Mouse (Mus musculus) myocyte (in vitro differentiated cells): ENCODE measurements around the gene Gpr87. TPM values are rescaled to one million over a fixed set of nuclear protein-coding genes. Genes with fewer than 3 reads are reported as not detected.

ENCODE experiments used
- H3K27me3 ChIP-seq: one replicate; pipeline ENCODE4 v1.6.1; 2011; ENCODE audit not compliant: control insufficient read depth, insufficient read depth, insufficient read length
- H3K36me3 ChIP-seq: one replicate; pipeline ENCODE4 v1.6.1; 2011; ENCODE audit not compliant: control insufficient read depth, insufficient read depth
- H3K4me2 ChIP-seq: one replicate; pipeline ENCODE4 v1.6.1; 2011; ENCODE audit warnings: low read depth, control low read depth
- H3K4me3 ChIP-seq: one replicate; pipeline ENCODE4 v1.5.1; 2011; ENCODE audit warnings: mild to moderate bottlenecking, control low read depth, moderate library complexity
- H3K79me2 ChIP-seq: one replicate; pipeline ENCODE4 v1.6.1; 2011; ENCODE audit not compliant: control insufficient read depth, insufficient read depth
- H3ac ChIP-seq: one replicate; pipeline ENCODE4 v1.6.1; 2011; ENCODE audit not compliant: control insufficient read depth, insufficient read length
- CEBPB ChIP-seq: IDR thresholded peaks from 2 replicates; pipeline ENCODE4 v1.6.1; 2011; ENCODE audit warnings: mild to moderate bottlenecking, moderate library complexity; ENCODE audit not compliant: poor library complexity, insufficient read depth, severe bottlenecking
- E2F4 ChIP-seq: IDR thresholded peaks from one replicate; pipeline ENCODE4 v1.6.1; 2011; ENCODE audit warnings: mild to moderate bottlenecking, control low read depth, moderate library complexity; ENCODE audit not compliant: insufficient read depth
- MAX ChIP-seq: IDR thresholded peaks from one replicate; pipeline ENCODE4 v1.6.1; 2011; ENCODE audit warnings: low read depth, mild to moderate bottlenecking, control low read depth
- MYOD1 ChIP-seq, 3 experiments: IDR thresholded peaks; one replicate each; pipeline ENCODE4 v1.6.1; 2011; ENCODE audit warnings: control low read depth in 2 of 3, low read depth in 2 of 3, mild to moderate bottlenecking in 2 of 3, moderate library complexity in 1 of 3; ENCODE audit not compliant: insufficient read length in 2 of 3, control insufficient read depth in 1 of 3
- MYOG ChIP-seq, 3 experiments: IDR thresholded peaks; one replicate each; pipeline ENCODE4 v1.6.1; 2011; ENCODE audit warnings: control low read depth in 2 of 3, low read depth in 2 of 3, mild to moderate bottlenecking in 2 of 3; ENCODE audit not compliant: insufficient read length in 2 of 3, control insufficient read depth in 1 of 3, insufficient read depth in 1 of 3
- POLR2A ChIP-seq: IDR thresholded peaks from one replicate; pipeline ENCODE4 v1.6.1; 2011; ENCODE audit warnings: low read depth, mild to moderate bottlenecking, control low read depth, moderate library complexity; ENCODE audit not compliant: insufficient read length
- POLR2AphosphoS2 ChIP-seq: IDR thresholded peaks from one replicate; pipeline ENCODE4 v1.6.1; 2011; ENCODE audit warnings: low read depth, control low read depth; ENCODE audit not compliant: insufficient read length
- REST ChIP-seq: IDR thresholded peaks from one replicate; pipeline ENCODE4 v1.6.1; 2011; ENCODE audit warnings: mild to moderate bottlenecking, control low read depth, moderate library complexity; ENCODE audit not compliant: insufficient read depth, insufficient read length
- SRF ChIP-seq: IDR thresholded peaks from one replicate; pipeline ENCODE4 v1.6.1; 2011; ENCODE audit warnings: low read depth; ENCODE audit not compliant: control insufficient read depth, insufficient read length
- TCF12 ChIP-seq: IDR thresholded peaks from one replicate; pipeline ENCODE4 v1.6.1; 2011; ENCODE audit warnings: mild to moderate bottlenecking, control low read depth; ENCODE audit not compliant: poor library complexity, insufficient read depth, severe bottlenecking
- TCF3 ChIP-seq: IDR thresholded peaks from one replicate; pipeline ENCODE4 v1.6.1; 2011; ENCODE audit warnings: low read depth, control low read depth; ENCODE audit not compliant: insufficient read length
- USF1 ChIP-seq: IDR thresholded peaks from one replicate; pipeline ENCODE4 v1.6.1; 2011; ENCODE audit warnings: low read depth, mild to moderate bottlenecking, control low read depth, moderate library complexity
- polyA plus RNA-seq: library from polyadenylated mRNA; unstranded; fragments of >200 nt; fragmentation: generic; extraction: Trizol; gene quantifications from one replicate; pipeline ENCODE4 v1.2.1, GENCODE M21; 2012; ENCODE audit warnings: missing spikeins

Gene Gpr87
- polyA plus RNA-seq, 1 experiment: not detected

GRCm38 (mm10) chr3:59169921-59170627, 24.8 kb downstream of the Gpr87 start:
- H3K4me3 ChIP-seq: no peak overlapping the region
- TF ChIP-seq POLR2A: no peak
- no peak for TF ChIP-seq SRF
- TF ChIP-seq REST: no peak
- no peak for TF ChIP-seq CEBPB
- no peak for TF ChIP-seq POLR2AphosphoS2
- no peak for TF ChIP-seq TCF3
- no peak for TF ChIP-seq MAX
- TF ChIP-seq TCF12: no peak
- TF ChIP-seq MYOD1 (IDR thresholded peaks at IDR 0.05; ENCODE audit: control insufficient read depth in 1 of 3, insufficient read length in 2 of 3, low read depth in 2 of 3): no peak

GRCm38 (mm10) chr3:59169215-59169614, 25.7 kb downstream of the Gpr87 start:
- TF ChIP-seq MYOG (IDR thresholded peaks at IDR 0.05; ENCODE audit: control insufficient read depth in 1 of 3, insufficient read depth in 1 of 3, insufficient read length in 2 of 3, low read depth in 2 of 3) (no peak), TCF3 (no peak), E2F4 (no peak), TCF12 (no peak), POLR2A (no peak), CEBPB (no peak), POLR2AphosphoS2 (no peak)
- Histone ChIP-seq H3K36me3 (no peaks in the 10 kb centered on the region), H3K4me2 (no peak overlapping the region), H3K27me3 (no peaks in the 10 kb centered on the region), H3K4me3 (no peak overlapping the region), H3K79me2 (no peaks in the 10 kb centered on the region), H3ac (no peak overlapping the region)

More at GRCm38 (mm10) chr3:59169921-59170627, 24.8 kb downstream of the Gpr87 start:
- Histone ChIP-seq H3K4me2 (no peak overlapping the region), H3K79me2 (no peaks in the 10 kb centered on the region), H3K27me3 (no peaks in the 10 kb centered on the region), H3ac (no peak overlapping the region), H3K36me3 (no peaks in the 10 kb centered on the region)

- no peak overlapping the region for H3ac ChIP-seq
- H3K4me2 ChIP-seq: no peak overlapping the region
- H3K36me3 ChIP-seq: no peaks in the 10 kb centered on the region
- no peaks in the 10 kb centered on the region for H3K79me2 ChIP-seq
- H3K27me3 ChIP-seq: no peaks in the 10 kb centered on the region
- H3K4me3 ChIP-seq: no peak overlapping the region
- TF ChIP-seq MYOD1 (IDR thresholded peaks at IDR 0.05; ENCODE audit: control insufficient read depth in 1 of 3, insufficient read length in 2 of 3, low read depth in 2 of 3): no peak
- no peak for TF ChIP-seq TCF12
- no peak for TF ChIP-seq TCF3
- TF ChIP-seq POLR2AphosphoS2: no peak
- TF ChIP-seq REST: no peak
- no peak for TF ChIP-seq E2F4
- TF ChIP-seq MAX: no peak
- TF ChIP-seq SRF: no peak
- no peak for TF ChIP-seq USF1
- TF ChIP-seq MYOG (IDR thresholded peaks at IDR 0.05; ENCODE audit: control insufficient read depth in 1 of 3, insufficient read depth in 1 of 3, insufficient read length in 2 of 3, low read depth in 2 of 3): no peak
Observed at GRCm38 (mm10) chr3:59168476-59168875, 26.4 kb downstream of the Gpr87 start.

GRCm38 (mm10) chr3:59167417-59168054, 27.4 kb downstream of the Gpr87 start:
- H3K27me3 ChIP-seq: no peaks in the 10 kb centered on the region
- H3K36me3 ChIP-seq: no peaks in the 10 kb centered on the region
- TF ChIP-seq SRF: no peak
- no peak for TF ChIP-seq TCF12
- no peak for TF ChIP-seq CEBPB
- no peak for TF ChIP-seq MAX
- TF ChIP-seq TCF3: no peak
- H3ac ChIP-seq: no peak overlapping the region
- no peaks in the 10 kb centered on the region for H3K79me2 ChIP-seq
- no peak overlapping the region for H3K4me3 ChIP-seq
- H3K4me2 ChIP-seq: no peak overlapping the region

DNA sequence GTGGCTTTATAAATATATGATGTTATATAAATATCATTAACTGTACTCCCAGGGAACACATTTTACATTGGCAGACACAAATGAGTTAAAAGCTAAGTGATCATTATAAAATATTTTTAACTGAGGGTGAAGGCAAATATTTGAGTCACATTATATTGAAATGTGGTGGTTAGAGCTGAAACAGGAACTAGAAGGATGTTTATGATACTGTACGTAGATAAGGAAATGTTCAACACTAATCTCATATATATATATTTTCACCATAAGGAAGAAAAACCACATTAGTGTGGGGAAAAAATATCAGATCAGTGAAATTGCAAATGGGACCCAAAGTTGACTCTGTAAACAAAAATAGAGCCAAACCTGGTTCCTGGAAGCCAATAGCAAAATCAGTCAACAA, 34.4 kb downstream of the Gpr87 start:
- Histone ChIP-seq H3ac (no peak overlapping the region), H3K27me3 (no peaks in the 10 kb centered on the region), H3K4me3 (no peak overlapping the region), H3K4me2 (no peak overlapping the region), H3K79me2 (no peaks in the 10 kb centered on the region), H3K36me3 (no peaks in the 10 kb centered on the region)
- TF ChIP-seq POLR2AphosphoS2 (no peak), POLR2A (no peak), REST (no peak), MYOD1 (IDR thresholded peaks at IDR 0.05; ENCODE audit: control insufficient read depth in 1 of 3, insufficient read length in 2 of 3, low read depth in 2 of 3) (no peak), CEBPB (no peak), MAX (no peak), E2F4 (no peak)
